Mouse (Mus musculus): ENCODE measurements around the gene Crhr1.
"Not testable (repeated sequence)": the region's sequence is repeated elsewhere in the genome, so short reads cannot be mapped to it uniquely, and the experiment has no call there.

Gene Crhr1

GRCm38 (mm10) chr11:104203271-104203670 lies 70.6 kb downstream of the Crhr1 start:
- DNase-seq, result peak in 1 of 2 experiments; percentile 16

DNA sequence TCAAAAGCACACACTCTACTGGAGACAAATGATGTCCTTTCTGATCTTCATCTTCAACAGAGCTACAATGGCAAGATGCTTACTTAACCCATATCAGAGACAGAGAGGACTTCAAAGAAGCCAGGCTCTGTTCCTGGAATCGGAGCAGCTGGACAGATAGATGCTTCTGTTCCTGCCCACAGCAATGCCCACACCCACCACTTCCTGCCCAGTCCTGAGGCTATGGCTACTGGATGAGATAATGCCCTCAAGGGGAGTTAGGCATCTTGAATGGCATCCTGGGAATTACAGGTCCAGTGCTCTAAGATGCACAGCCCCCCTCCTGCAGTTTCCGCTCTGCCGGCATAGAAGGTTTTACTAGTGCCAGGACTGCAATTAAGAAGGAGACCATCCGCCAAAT lies 73.9 kb downstream of the Crhr1 start:
- DNase-seq, result no peak

DNA sequence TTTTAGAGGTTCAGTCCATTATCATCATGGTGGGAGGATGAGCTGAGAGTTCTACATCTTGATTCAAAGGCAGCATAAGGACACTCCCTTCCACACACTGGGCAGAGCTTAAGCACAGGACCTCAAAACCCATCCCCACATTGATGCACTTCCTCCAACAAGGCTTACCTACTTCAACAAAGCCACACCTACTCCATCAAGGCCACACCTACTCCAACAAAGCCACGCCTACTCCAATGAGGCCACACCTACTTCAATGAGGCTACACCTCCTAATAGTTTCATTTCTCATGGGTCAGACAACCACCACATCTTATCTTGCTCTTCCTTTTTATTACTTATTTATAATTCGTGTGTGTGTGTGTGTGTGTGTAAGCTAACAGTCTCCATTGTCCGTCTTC lies 76.4 kb downstream of the Crhr1 start:
- no peak for DNase-seq

DNA sequence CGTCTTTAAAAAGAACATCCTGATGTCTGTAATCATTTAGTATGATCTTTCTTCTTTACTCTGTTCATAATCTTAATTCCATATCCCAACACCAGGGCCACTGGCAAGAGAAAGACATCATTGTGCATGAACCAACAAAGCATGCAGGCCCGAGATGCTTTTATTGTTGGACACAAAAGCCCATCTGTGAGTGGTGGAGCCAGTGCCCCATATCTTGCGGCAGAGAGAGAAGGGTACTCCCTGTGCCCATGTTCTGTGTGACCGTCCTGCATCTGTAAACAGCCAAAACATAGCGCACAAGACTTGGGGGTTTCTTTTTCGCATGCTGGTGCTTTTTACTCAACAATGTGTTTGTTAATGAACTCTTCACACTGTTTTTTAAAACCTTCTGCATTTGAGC lies 78.6 kb downstream of the Crhr1 start:
- DNase-seq, result no peak

DNA sequence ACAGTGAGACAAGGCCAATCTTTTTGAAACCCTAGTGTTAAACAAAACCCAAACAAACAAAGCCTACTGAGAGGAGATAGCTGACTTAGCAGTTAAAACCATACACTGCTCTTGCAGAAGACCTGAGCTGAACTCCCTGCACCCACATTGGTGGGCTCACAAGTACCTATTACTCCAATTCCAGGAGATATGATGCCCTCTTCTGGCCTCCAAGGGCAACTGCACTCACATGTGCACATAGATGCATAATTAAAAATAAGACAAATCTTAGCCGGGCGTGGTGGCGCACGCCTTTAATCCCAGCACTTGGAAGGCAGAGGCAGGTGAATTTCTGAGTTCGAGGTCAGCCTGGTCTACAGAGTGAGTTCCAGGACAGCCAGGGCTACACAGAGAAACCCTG lies 81.5 kb downstream of the Crhr1 start:
- DNase-seq, result not testable (repeated sequence)

DNA sequence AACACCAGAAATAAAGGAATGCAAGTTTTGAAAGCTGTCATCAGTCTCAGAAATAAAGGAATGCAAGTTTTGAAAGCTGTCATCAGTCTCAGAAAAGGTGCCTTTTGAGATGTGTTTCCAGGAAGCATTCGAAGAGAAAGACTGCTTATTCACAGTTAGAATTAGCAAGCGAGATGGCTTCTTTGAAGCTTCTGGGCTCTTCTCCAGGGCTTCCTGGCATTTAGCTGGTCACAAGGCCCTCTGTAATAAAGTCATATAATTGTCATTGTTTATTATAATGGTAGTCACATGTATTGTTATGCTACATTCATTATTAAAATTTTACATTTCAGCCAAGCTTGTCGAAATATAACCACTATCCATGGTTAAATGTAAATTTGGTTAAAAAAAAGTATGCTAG lies 85.4 kb downstream of the Crhr1 start:
- no peak for DNase-seq

- DNase-seq, result no peak
Observed at GRCm38 (mm10) chr11:104220291-104220690, 87.6 kb downstream of the Crhr1 start.

DNA sequence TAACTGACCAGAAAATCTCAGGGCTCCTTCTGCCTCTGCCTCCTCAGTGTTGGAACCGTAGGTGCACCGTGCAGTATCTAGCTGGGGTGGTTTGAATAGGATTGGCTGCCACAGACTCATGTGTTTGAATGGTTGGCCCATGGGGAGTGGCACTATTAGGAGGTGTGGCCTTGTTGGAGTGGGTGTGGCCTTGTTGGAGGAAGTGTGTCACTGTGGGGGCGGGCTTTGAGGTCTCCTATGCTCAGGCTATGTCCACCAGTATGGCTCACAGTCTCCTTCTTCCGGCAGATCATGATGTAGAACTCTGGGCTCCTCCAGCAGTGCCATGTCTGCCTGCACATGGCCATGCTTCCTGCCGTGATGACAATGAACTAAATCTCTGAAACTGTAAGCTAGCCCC lies 89.1 kb downstream of the Crhr1 start:
- no peak for DNase-seq

- no peak for DNase-seq
Observed at GRCm38 (mm10) chr11:104223301-104223700, 90.6 kb downstream of the Crhr1 start.
